Mouse (Mus musculus) gastrocnemius, postnatal 4 days (tissue): ENCODE data around the gene Cobll1. TPM values are rescaled to one million over a fixed set of nuclear protein-coding genes. Genes with fewer than 3 reads are reported as not detected.

Experiments used
- DNase-seq, 2 experiments: peaks; one replicate each; pipeline ENCODE4 v3.0.0; 2021 to 2022; ENCODE audit warnings: low spot score in 2 of 2, mixed read lengths in 2 of 2
- total RNA-seq, 2 experiments: library from RNA; stranded (reverse); gene quantifications; 2 replicates each; pipeline ENCODE4 v1.2.3; 2021

Gene Cobll1
- total RNA-seq, 2 experiments from 2014 or later: 10.4 to 11.7 TPM

DNA sequence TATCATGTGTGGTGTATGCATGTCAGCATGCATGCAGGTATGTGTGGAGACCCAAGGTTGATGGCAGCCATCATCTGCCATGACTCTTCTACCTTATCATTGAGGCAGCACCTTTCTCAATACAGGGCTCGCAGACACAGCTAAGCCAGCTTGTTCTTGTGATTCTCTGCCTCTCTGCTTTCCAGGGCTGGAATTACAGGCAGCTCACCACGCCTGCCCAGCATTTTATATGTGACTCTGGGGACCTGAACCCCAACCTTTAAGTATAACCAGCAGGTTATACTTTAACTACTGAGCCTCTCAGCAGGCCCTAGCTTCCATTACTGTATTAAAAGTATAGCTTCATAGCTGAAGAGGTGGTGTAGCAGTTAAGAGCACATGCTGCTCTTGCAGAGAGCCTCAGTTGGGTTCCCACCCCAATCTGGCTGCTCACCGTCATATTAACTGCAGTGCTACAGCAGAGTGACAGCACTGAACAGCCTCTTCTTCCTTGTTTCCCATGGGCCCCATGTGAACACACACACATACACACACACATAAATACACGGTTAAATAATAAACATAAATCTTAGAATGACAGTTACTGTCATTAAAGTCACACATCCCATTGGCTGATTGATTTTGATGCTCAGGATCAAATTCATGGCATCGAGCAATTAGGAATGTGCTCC lies 81.1 kb downstream of the Cobll1 start:
- no peak for DNase-seq

- DNase-seq: no peak
Observed at GRCm38 (mm10) chr2:65157325-65157724, 81.9 kb downstream of the Cobll1 start.

- no peak for DNase-seq
Observed at GRCm38 (mm10) chr2:65148928-65149327, 90.3 kb downstream of the Cobll1 start.

- DNase-seq: no peak
Observed at GRCm38 (mm10) chr2:65147431-65147830, 91.8 kb downstream of the Cobll1 start.

DNA sequence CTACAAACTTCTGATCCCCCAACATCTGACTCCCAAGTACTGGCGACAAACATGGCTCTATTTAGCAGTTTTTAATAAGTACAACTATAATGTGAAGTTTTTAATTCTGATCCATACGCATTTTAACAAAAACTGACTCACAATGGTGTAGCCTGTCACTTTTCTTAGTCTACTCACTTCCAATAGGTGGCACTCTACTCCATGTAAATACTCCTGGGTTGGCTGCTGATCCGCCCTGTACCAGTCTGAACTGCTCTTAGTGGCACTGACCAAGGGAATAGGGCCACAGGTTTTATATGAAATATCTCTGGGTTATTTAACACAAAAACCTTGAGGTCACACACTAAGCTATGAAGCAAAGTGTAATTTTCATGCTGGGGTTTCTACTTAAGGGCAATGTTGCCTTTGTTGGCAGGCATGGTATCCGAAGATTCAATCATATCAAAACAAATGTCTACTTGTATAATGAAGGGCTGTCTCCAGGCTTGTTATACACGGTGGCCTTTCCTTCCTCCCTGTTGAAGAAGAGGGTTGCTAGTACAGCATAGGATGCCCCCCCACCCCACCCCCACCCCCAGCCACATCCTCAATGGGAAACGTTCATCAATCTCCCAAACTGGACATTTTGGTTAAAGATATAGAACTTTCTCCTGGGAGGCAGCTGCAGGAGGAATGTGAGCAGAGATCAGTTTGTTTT lies 93.6 kb downstream of the Cobll1 start:
- peak in 1 of 2 experiments; percentile 9 for DNase-seq

DNA sequence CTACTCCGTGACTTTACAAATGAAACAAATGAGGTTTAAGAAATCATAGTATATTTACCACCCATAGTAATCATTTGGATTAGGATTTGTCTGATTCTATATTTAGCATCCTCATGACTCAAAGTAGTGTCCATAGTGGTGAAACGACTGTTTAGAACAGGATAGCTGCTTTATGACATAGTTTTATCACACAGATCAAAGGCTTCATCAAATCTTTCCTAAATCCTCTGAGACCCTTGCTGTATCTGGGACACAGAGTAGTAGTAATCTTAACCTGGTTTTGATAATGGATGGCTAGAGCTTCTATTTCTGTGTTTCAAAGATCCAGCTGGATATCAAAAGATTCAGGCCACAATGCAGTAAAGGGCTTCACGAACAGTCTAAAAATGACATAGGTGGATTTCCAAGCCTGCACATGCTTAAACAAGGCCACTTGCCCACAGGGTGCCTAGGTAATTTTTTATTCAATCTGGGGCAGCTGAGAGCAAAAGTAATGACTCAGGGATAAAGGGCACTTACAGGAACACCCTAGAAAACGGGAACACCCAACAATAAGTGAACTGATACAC lies 98.0 kb downstream of the Cobll1 start:
- DNase-seq: no peak

- DNase-seq: no peak
Observed at GRCm38 (mm10) chr2:65140330-65140922, 98.8 kb downstream of the Cobll1 start.

- DNase-seq: no peak
Observed at GRCm38 (mm10) chr2:65139606-65140329, 99.4 kb downstream of the Cobll1 start.

DNA sequence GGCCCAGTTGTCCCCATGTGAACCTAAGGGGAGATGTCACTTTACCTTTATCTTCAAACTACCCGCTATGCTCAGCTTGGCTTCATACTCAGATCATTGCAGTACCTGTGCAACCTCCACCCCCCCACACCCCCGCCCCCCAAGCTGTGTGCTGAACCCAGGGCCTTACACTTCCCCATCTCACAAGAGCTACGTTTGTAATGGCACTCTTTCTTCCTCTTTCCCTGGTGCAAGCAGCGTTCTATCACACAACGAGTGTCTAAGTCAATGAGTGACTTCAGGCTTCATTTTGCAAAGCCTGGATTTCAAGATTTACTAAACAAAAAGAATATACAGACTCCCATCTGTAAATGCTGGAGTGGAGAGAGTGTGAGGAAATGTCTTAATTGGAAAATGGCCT lies 100.2 kb downstream of the Cobll1 start:
- DNase-seq: no peak

GRCm38 (mm10) chr2:65126141-65126783 lies 112.9 kb downstream of the Cobll1 start:
- no peak for DNase-seq

GRCm38 (mm10) chr2:65123702-65124101 lies 115.5 kb downstream of the Cobll1 start:
- DNase-seq: no peak

GRCm38 (mm10) chr2:65121435-65121834 lies 117.8 kb downstream of the Cobll1 start:
- DNase-seq: peak in 1 of 2 experiments; percentile 36

DNA sequence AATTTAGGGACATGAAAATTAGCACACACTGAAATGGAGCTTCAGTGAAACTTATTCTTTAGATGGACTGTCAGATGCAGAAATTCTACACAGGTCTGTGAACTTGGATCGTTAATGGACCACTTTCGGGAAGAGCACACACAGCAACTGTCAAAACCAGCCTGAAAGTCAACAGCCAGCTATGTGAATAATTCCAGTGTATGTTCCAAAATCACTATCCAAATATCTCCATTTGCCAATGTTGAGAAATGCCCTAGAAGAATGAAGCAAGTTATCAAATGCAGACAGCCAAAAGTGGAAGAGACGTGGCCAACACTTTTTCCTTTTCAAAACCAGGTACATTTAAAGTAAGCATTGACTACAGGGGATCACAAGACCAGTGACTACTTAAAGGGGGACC lies 118.2 kb downstream of the Cobll1 start:
- no peak for DNase-seq

- DNase-seq: no peak
Observed at GRCm38 (mm10) chr2:65120112-65120511, 119.1 kb downstream of the Cobll1 start.

GRCm38 (mm10) chr2:65119667-65120066 lies 119.5 kb downstream of the Cobll1 start:
- no peak for DNase-seq

DNA sequence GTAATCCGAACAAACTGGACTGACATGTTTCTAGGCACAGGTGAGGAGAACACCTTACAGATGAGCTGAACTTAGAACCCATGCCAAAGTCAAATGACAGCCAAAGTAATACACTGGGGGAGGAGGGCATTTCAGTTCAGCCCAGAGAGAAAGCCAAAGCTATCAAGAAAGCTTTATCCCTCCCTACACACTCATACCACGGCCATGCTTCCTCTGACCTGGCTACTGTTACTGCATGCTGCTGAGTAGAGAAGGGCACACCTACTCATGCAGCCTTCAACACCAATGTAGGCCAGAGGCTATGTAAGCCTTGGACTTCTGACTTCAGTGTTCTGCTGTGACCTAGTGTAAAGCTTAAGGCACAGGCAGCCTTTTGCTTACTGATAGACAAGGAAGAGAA lies 120.1 kb downstream of the Cobll1 start:
- DNase-seq: no peak

DNA sequence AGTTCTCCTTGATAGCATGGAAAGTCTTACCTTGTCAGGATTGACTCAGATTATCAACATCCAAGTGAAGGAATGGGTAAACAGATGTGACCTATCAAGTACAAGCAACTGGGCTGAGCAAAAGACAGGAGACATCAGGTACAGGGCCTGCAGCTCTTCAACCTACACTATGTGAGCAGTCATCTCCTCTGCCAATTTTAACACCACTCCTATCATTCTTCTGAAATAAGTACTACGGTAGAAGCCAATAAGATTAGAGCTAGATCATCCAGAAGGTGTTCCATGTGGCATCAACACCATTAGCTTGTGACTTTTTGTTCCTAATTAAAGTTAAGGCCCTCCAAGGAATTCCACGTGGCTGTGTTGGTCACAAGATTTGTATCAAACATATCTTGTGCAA lies 121.3 kb downstream of the Cobll1 start:
- no peak for DNase-seq

DNA sequence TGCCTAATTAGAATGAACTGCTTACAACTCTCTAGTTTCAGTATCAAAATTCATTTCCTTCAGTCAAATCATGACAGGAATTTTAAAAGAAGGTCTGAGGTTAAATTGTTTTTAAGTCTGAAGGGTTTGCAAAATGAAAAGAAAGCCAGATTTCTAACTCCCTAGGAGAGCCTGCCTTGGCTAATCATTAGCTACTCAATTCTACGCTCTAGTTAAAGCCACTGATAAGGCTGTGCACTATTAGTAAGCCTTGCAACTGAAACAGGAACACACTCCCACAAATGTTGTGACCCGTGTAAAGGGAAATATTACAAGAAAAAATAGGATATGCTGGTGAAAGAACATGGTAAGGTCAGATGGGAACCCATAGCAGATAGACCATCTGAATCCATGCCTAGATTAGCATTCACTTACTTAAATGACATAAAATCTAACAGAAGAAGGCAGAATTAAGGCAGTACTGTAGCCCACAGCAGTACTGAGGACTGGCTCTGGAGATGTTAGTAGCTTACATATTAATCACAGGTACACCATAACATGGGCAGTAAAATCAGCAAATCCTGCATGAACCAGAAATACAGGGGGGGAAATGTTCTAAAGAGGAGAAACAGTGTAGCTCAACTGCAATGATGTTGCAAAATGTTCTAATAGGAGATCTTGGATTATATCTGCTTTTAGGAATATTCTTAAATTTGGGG lies 122.6 kb downstream of the Cobll1 start:
- DNase-seq: no peak

GRCm38 (mm10) chr2:65113191-65113590 lies 126.0 kb downstream of the Cobll1 start:
- no peak for DNase-seq

GRCm38 (mm10) chr2:65104569-65104968 lies 134.6 kb downstream of the Cobll1 start:
- no peak for DNase-seq
